Mouse (Mus musculus) hindbrain, embryonic 12.5 days (tissue): ENCODE measurements at regions not wholly inside any gene's neighbourhood (a gene's known extent, or its start where the extent isn't known, plus 50 kb on each side); places are given as distances from the start of the nearest gene placed in this dataset.

Source experiments
- ATAC-seq: fragments of 200-750 bp; cut with Nextera tagmentation; 2 replicates; pipeline ENCODE4 v1.8.0; 2017; ENCODE audit warnings: moderate TSS enrichment; ENCODE audit not compliant: low FRiP score
- H3K27ac ChIP-seq: fragments of 300-500 bp; sonication (generic); 2 replicates; pipeline ENCODE4 v1.5.1; 2016; ENCODE audit warnings: mild to moderate bottlenecking
- H3K27me3 ChIP-seq: fragments of 300-500 bp; sonication (generic); 2 replicates; pipeline ENCODE4 v1.6.1; 2016; ENCODE audit warnings: mild to moderate bottlenecking
- H3K36me3 ChIP-seq: fragments of 300-500 bp; sonication (generic); 2 replicates; pipeline ENCODE4 v1.6.1; 2016; ENCODE audit warnings: mild to moderate bottlenecking
- H3K4me1 ChIP-seq: fragments of 300-500 bp; sonication (generic); 2 replicates; pipeline ENCODE4 v1.6.1; 2016
- H3K4me2 ChIP-seq: fragments of 300-500 bp; sonication (generic); replicated peaks from 2 replicates; pipeline ENCODE4 v1.6.1; 2016; ENCODE audit warnings: mild to moderate bottlenecking
- H3K4me3 ChIP-seq: fragments of 300-500 bp; sonication (generic); 2 replicates; pipeline ENCODE4 v1.5.1; 2016; ENCODE audit warnings: mild to moderate bottlenecking
- H3K9ac ChIP-seq: fragments of 300-500 bp; sonication (generic); 2 replicates; pipeline ENCODE4 v1.6.1; 2016; ENCODE audit warnings: mild to moderate bottlenecking, moderate library complexity
- H3K9me3 ChIP-seq: fragments of 300-500 bp; sonication (generic); replicated peaks from 2 replicates; pipeline ENCODE4 v1.6.1; 2016; ENCODE audit warnings: mild to moderate bottlenecking
- WGBS: fragments of 180-500 bp; shearing (Covaris S2); methylation state at CpG from one replicate; pipeline ENCODE4 v1.1.7; 2016; 5-methylcytosine and 5-hydroxymethylcytosine counted together

GRCm38 (mm10) chr9:33220981-33221380, 585.0 kb downstream of the Ets1 start:
- 86% methylated on average over 4 of the region's 4 CpGs for WGBS
- Histone ChIP-seq H3K4me3 (no peak overlapping the region), H3K27ac (no peak overlapping the region), H3K4me2 (no peak overlapping the region), H3K9me3 (no peaks in the 10 kb centered on the region), H3K27me3 (no peaks in the 10 kb centered on the region), H3K9ac (no peak overlapping the region), H3K4me1 (peaks cover 4% of the 10 kb centered on the region; the same call in 1 of the 2 replicates), H3K36me3 (no peaks in the 10 kb centered on the region)
- no peak for ATAC-seq

DNA sequence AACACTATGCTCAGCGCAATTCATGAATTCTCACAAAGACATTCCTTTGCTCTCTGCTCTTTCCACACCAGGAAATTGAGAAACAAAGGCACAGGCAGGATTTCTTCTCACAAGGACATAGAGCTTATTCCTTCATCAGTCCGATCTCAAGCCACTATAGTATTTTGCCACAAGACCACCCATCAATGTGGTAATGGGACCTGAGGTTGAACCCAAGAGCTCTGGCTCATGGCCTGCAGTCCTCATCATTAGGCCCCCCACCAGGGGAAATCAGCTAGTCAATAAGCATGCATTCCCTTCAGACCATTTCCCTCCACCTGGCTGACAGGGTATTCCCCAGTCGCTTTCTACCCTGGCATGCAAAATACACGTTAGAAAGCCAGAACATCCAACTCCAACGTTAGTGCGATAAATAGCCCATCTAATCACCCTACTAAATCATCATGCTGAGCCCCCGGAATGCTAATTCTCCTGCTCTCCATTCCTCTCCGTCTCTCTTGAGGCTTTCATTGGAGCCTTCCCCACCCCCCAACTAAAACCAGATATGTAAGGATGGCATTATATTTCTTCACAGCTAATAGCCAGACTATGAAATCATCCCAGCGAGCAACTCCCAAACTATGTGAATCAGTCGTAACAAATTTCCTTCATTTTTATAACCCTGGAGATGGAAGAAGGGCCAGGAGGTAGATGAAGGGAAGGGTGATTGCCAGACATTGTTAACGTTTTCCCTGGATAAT, 586.2 kb downstream of the Ets1 start:
- no peak for ATAC-seq
- H3K9ac ChIP-seq, result no peak overlapping the region
- H3K9me3 ChIP-seq, result no peaks in the 10 kb centered on the region
- no peaks in the 10 kb centered on the region for H3K36me3 ChIP-seq
- no peak overlapping the region for H3K4me2 ChIP-seq
- peaks cover 4% of the 10 kb centered on the region; the same call in 1 of the 2 replicates for H3K4me1 ChIP-seq
- WGBS, result 68% methylated on average over 11 of the region's 11 CpGs
- no peak overlapping the region for H3K4me3 ChIP-seq
- no peaks in the 10 kb centered on the region for H3K27me3 ChIP-seq
- H3K27ac ChIP-seq, result no peak overlapping the region

DNA sequence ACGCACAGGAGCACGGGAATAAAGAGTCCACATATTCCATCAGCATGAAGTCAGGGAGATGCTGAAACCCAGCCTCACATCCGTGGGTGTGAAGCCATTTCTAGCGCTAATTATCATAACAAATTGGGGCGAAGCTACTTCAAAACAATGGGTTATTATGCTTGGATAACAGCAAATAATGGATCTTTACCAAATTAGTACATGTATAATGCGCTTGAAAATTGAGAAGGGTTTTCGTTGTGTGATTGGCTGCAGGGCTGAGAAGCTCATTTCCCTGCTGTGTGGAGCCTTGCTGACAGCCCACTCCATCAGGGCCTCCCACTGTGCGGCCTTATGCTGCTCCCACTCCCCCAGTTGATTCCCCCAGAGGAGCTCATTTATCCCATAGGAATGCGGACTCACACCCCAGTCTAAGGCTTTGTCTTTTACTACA, 597.7 kb downstream of the Ets1 start:
- Histone ChIP-seq H3K4me1 (peaks cover 7% of the 10 kb centered on the region; the same call in 1 of the 2 replicates), H3K36me3 (no peaks in the 10 kb centered on the region), H3K9ac (no peak overlapping the region), H3K9me3 (no peaks in the 10 kb centered on the region), H3K27ac (no peak overlapping the region), H3K27me3 (no peaks in the 10 kb centered on the region), H3K4me2 (0 out of 2 replicates have a peak overlapping the region, but pooled peaks have one; percentile 7), H3K4me3 (no peak overlapping the region)
- WGBS, result 16% methylated on average over 9 of the region's 9 CpGs
- peak; percentile 83 for ATAC-seq

GRCm38 (mm10) chr9:33238190-33238589, 602.2 kb downstream of the Ets1 start:
- Histone ChIP-seq H3K9me3 (no peaks in the 10 kb centered on the region), H3K4me3 (no peak overlapping the region), H3K36me3 (no peaks in the 10 kb centered on the region), H3K4me1 (peaks cover 7% of the 10 kb centered on the region; the same call in 1 of the 2 replicates), H3K9ac (no peak overlapping the region), H3K27ac (no peak overlapping the region), H3K4me2 (no peak overlapping the region), H3K27me3 (no peaks in the 10 kb centered on the region)
- no peak for ATAC-seq
- WGBS, result 95% methylated on average over 2 of the region's 2 CpGs

- WGBS, result 80% methylated on average over 2 of the region's 2 CpGs
- ATAC-seq, result no peak
- no peak overlapping the region for H3K4me3 ChIP-seq
- no peak overlapping the region for H3K4me2 ChIP-seq
- no peaks in the 10 kb centered on the region for H3K27me3 ChIP-seq
- H3K4me1 ChIP-seq, result peaks cover 2% of the 10 kb centered on the region; the same call in 1 of the 2 replicates
- no peak overlapping the region for H3K9ac ChIP-seq
- no peaks in the 10 kb centered on the region for H3K9me3 ChIP-seq
- no peaks in the 10 kb centered on the region for H3K36me3 ChIP-seq
- H3K27ac ChIP-seq, result no peak overlapping the region
Observed at GRCm38 (mm10) chr9:33238846-33239245, 602.8 kb downstream of the Ets1 start.

GRCm38 (mm10) chr9:33240506-33240905, 604.5 kb downstream of the Ets1 start:
- H3K36me3 ChIP-seq, result no peaks in the 10 kb centered on the region
- H3K4me2 ChIP-seq, result no peak overlapping the region
- no peak; the same call in 1 of the 2 replicates for ATAC-seq
- H3K9ac ChIP-seq, result no peak overlapping the region
- no peaks in the 10 kb centered on the region for H3K9me3 ChIP-seq
- no peak overlapping the region for H3K27ac ChIP-seq
- WGBS, result 39% methylated on average over 1 of the region's 1 CpGs
- no peak overlapping the region for H3K4me3 ChIP-seq
- no peaks in the 10 kb centered on the region for H3K27me3 ChIP-seq
- H3K4me1 ChIP-seq, result no peaks in the 10 kb centered on the region

- no peak for ATAC-seq
- Histone ChIP-seq H3K27ac (peak overlapping the region; percentile 30; the same call in 1 of the 2 replicates), H3K9ac (no peak overlapping the region), H3K27me3 (no peaks in the 10 kb centered on the region), H3K4me3 (no peak overlapping the region), H3K4me1 (no peaks in the 10 kb centered on the region), H3K9me3 (no peaks in the 10 kb centered on the region), H3K36me3 (no peaks in the 10 kb centered on the region), H3K4me2 (no peak overlapping the region)
- WGBS, result 89% methylated on average over 3 of the region's 3 CpGs
Observed at GRCm38 (mm10) chr9:33240914-33241635, 605.1 kb downstream of the Ets1 start.

DNA sequence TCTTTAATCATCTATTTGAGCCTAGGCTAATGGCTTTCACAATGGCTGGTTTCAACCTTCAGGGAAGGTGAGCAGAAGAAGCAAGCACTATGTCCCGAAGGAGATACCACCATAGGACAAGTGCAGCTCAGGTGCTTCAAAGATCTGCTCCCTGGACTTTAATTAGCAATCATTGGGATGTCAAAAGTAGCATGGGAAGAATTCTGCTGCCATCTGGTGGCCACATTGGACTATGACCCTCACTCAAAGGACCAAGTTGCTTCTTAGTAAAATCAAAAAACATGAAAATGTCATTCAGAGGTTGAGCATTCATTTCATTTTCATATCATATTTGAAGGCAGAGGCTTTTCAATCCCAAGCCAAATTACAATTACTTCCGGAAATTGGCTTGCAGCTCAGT, 610.9 kb downstream of the Ets1 start:
- Histone ChIP-seq H3K9me3 (no peaks in the 10 kb centered on the region), H3K4me2 (no peak overlapping the region), H3K4me3 (no peak overlapping the region), H3K4me1 (no peaks in the 10 kb centered on the region), H3K36me3 (no peaks in the 10 kb centered on the region), H3K9ac (no peak overlapping the region), H3K27ac (no peak overlapping the region), H3K27me3 (no peaks in the 10 kb centered on the region)
- no peak for ATAC-seq
- 37% methylated on average over 2 of the region's 2 CpGs for WGBS

DNA sequence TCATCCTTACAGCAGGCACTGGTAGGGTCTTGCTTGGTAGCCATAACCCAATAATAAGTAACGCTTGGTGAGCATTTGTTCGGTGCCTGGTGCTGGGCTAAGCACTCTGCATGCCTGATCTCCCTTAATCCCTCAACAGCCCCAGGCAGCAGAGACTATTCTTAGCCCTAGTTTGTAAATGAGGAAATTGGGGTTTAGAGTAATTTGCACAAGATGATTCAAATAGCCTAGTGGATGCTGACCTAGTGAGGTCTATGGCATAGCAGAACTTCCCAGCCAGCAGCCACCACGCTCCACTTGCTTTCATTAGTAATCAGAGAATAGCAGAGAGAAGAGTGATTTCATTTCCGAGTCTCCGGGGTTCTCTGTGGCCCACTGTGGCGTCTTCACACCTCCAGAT, 622.2 kb downstream of the Ets1 start:
- Histone ChIP-seq H3K27me3 (no peaks in the 10 kb centered on the region), H3K9ac (no peak overlapping the region), H3K4me3 (no peak overlapping the region), H3K36me3 (no peaks in the 10 kb centered on the region), H3K27ac (no peak overlapping the region), H3K4me1 (no peaks in the 10 kb centered on the region), H3K4me2 (no peak overlapping the region), H3K9me3 (no peaks in the 10 kb centered on the region)
- no peak for ATAC-seq
- 68% methylated on average over 6 of the region's 6 CpGs for WGBS

GRCm38 (mm10) chr9:33260171-33260570, 624.1 kb downstream of the Ets1 start:
- Histone ChIP-seq H3K9me3 (no peaks in the 10 kb centered on the region), H3K9ac (no peak overlapping the region), H3K27me3 (no peaks in the 10 kb centered on the region), H3K27ac (no peak overlapping the region), H3K36me3 (no peaks in the 10 kb centered on the region), H3K4me2 (no peak overlapping the region), H3K4me1 (no peaks in the 10 kb centered on the region), H3K4me3 (no peak overlapping the region)
- no peak for ATAC-seq
- WGBS, result 33% methylated on average over 4 of the region's 4 CpGs

DNA sequence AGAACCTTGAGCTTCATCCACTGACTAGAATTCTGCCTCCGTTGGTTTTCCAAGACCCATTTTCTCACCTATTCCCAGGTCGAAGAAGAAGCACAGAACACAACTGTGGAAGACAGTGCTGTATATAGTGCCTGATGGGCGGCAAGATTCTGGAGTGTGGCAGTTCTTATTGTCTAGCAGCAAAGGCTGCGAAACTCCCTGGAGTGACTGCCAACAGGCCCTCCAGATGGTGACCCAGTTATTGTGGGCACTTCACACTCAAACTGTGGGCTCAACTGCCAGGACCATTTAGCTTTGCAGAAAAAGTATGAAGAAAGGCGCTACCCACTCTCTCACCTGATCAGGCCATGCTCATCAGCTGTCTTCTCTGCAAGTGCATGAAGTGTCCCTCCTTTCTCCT, 653.4 kb downstream of the Ets1 start:
- Histone ChIP-seq H3K27ac (no peak overlapping the region), H3K27me3 (no peaks in the 10 kb centered on the region), H3K4me3 (no peak overlapping the region), H3K9me3 (no peaks in the 10 kb centered on the region), H3K9ac (no peak overlapping the region), H3K4me2 (no peak overlapping the region), H3K36me3 (no peaks in the 10 kb centered on the region), H3K4me1 (no peaks in the 10 kb centered on the region)
- 83% methylated on average over 5 of the region's 5 CpGs for WGBS
- no peak for ATAC-seq

GRCm38 (mm10) chr9:33292116-33292515, 656.1 kb downstream of the Ets1 start:
- Histone ChIP-seq H3K9me3 (no peaks in the 10 kb centered on the region), H3K4me3 (no peak overlapping the region), H3K27ac (no peak overlapping the region), H3K27me3 (no peaks in the 10 kb centered on the region), H3K4me2 (no peak overlapping the region), H3K36me3 (no peaks in the 10 kb centered on the region), H3K9ac (no peak overlapping the region), H3K4me1 (no peaks in the 10 kb centered on the region)
- no peak for ATAC-seq

GRCm38 (mm10) chr9:33295925-33296324, 659.9 kb downstream of the Ets1 start:
- WGBS, result 33% methylated on average over 2 of the region's 2 CpGs
- Histone ChIP-seq H3K27me3 (no peaks in the 10 kb centered on the region), H3K9me3 (no peaks in the 10 kb centered on the region), H3K36me3 (no peaks in the 10 kb centered on the region), H3K4me2 (no peak overlapping the region), H3K4me3 (no peak overlapping the region), H3K27ac (no peak overlapping the region), H3K4me1 (no peaks in the 10 kb centered on the region), H3K9ac (no peak overlapping the region)
- ATAC-seq, result no peak
